Mouse (Mus musculus) layer of hippocampus, adult 18-20 months (tissue): Measurements from ENCODE around the gene Dcxr. TPM values are rescaled to one million over a fixed set of nuclear protein-coding genes. Genes with fewer than 3 reads are reported as not detected.

Experiments
- DNase-seq, 2 experiments: peaks; one replicate each; pipeline ENCODE4 v3.0.0; 2022; ENCODE audit warnings: low spot score in 2 of 2
- total RNA-seq, 2 experiments: library from RNA; stranded (reverse); gene quantifications; 2 replicates each; pipeline ENCODE4 v1.2.3; 2021

Gene Dcxr
- total RNA-seq, 2 experiments from 2014 or later, result 12.3 to 13.6 TPM

- DNase-seq, result no peak
Observed at GRCm38 (mm10) chr11:120711980-120712604, 15.0 kb downstream of the Dcxr start.

GRCm38 (mm10) chr11:120710672-120711071 lies 16.4 kb downstream of the Dcxr start:
- DNase-seq, result no peak

GRCm38 (mm10) chr11:120709551-120709950 lies 17.5 kb downstream of the Dcxr start:
- DNase-seq, result no peak

GRCm38 (mm10) chr11:120707969-120708368 lies 19.1 kb downstream of the Dcxr start:
- DNase-seq, result no peak

GRCm38 (mm10) chr11:120707225-120707624 lies 19.9 kb downstream of the Dcxr start:
- no peak for DNase-seq

- DNase-seq, result no peak
Observed at GRCm38 (mm10) chr11:120706120-120706519, 21.0 kb downstream of the Dcxr start.

GRCm38 (mm10) chr11:120704486-120705325 lies 22.4 kb downstream of the Dcxr start:
- no peak for DNase-seq

GRCm38 (mm10) chr11:120703696-120704454 lies 23.2 kb downstream of the Dcxr start:
- DNase-seq, result no peak

GRCm38 (mm10) chr11:120697741-120698140 lies 29.3 kb downstream of the Dcxr start:
- no peak for DNase-seq

GRCm38 (mm10) chr11:120696568-120696967 lies 30.5 kb downstream of the Dcxr start:
- DNase-seq, result no peak

GRCm38 (mm10) chr11:120695641-120696040 lies 31.4 kb downstream of the Dcxr start:
- DNase-seq, result no peak

- no peak for DNase-seq
Observed at GRCm38 (mm10) chr11:120695184-120695583, 31.9 kb downstream of the Dcxr start.

GRCm38 (mm10) chr11:120693461-120693860 lies 33.6 kb downstream of the Dcxr start:
- no peak for DNase-seq

GRCm38 (mm10) chr11:120692471-120693011 lies 34.5 kb downstream of the Dcxr start:
- peak in 1 of 2 experiments; percentile 60 for DNase-seq

GRCm38 (mm10) chr11:120689365-120689764 lies 37.7 kb downstream of the Dcxr start:
- DNase-seq, result no peak

- no peak for DNase-seq
Observed at GRCm38 (mm10) chr11:120686650-120687272, 40.3 kb downstream of the Dcxr start.

- DNase-seq, result no peak
Observed at GRCm38 (mm10) chr11:120684660-120685059, 42.4 kb downstream of the Dcxr start.

GRCm38 (mm10) chr11:120684086-120684485 lies 43.0 kb downstream of the Dcxr start:
- no peak for DNase-seq

GRCm38 (mm10) chr11:120683536-120683935 lies 43.5 kb downstream of the Dcxr start:
- no peak for DNase-seq

- no peak for DNase-seq
Observed at GRCm38 (mm10) chr11:120682683-120683082, 44.4 kb downstream of the Dcxr start.

GRCm38 (mm10) chr11:120679909-120680308 lies 47.2 kb downstream of the Dcxr start:
- no peak for DNase-seq
